In the genomic region with DNA sequence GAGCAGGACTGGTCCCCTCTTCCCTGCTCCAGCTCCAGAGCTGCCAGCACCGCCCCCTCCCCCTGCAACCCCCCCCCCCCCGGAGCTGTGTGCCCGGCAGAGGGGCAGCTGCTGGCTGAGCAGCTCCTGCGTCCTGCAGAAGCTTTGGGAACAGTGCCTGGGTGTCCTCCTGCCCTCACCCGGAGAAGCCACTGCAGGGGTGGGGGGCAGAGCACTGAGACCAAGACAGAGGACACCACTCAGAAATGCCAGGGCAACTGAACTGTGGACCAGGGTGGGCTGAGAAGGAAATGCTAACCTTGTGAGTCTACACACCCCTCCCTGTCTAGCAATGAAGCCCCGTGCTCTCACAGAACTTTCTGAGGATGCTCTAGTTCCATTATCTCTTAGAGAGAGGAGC, we compare ENCODE assay signal across 24 mouse cellular contexts. TPM values are rescaled to one million over a fixed set of nuclear protein-coding genes. Genes with fewer than 3 reads are reported as not detected.
DNase-seq lines count a peak whose midpoint lies in the region; ATAC-seq and TF ChIP-seq lines count a peak whose summit lies in the region.
"Had no signal": no experiment of that assay in that cellular context is flagged by ENCODE, and none has a peak within 500 bp of the region (broad histone marks: within the 10 kb centered on the region; RNA-seq: fewer than 3 reads in every experiment).

TSS of gene Aym1 (plus strand) at position 109 of the 400 bp plus-strand sequence.

- H3K9me3 ChIP-seq in forebrain, embryonic 16.5 days (ENCODE audit: control insufficient read depth, low read length) = no peaks in the 10 kb centered on the region
- H3K9me3 ChIP-seq in forebrain, postnatal 0 days (ENCODE audit: low read length) = no peaks in the 10 kb centered on the region
- H3K9me3 ChIP-seq in midbrain, embryonic 15.5 days = no peaks in the 10 kb centered on the region
- no peaks in the 10 kb centered on the region for H3K9me3 ChIP-seq in midbrain, postnatal 0 days (ENCODE audit: low read length)
- no peaks in the 10 kb centered on the region for H3K9me3 ChIP-seq in stomach, embryonic 14.5 days (ENCODE audit: control insufficient read depth, low read depth, low read length)
- no peaks in the 10 kb centered on the region for H3K9me3 ChIP-seq in stomach, postnatal 0 days (ENCODE audit: control insufficient read depth, low read length)
- no peaks in the 10 kb centered on the region for H3K9me3 ChIP-seq in embryonic facial prominence, embryonic 13.5 days
- H3K9me3 ChIP-seq: forebrain, embryonic 13.5 days; heart, embryonic 10.5 days; hindbrain, embryonic 13.5 days; intestine, embryonic 15.5 days had no signal

- no peak for DNase-seq in forebrain, postnatal 0 days
- no peak for DNase-seq in midbrain, postnatal 0 days (ENCODE audit: low spot score)
- no peak for DNase-seq in stomach, postnatal 0 days (ENCODE audit: low spot score)
- DNase-seq in frontal cortex, adult 2 months (ENCODE audit: extremely low spot score in 1 of 2, low spot score in 1 of 2) = no peak
- DNase-seq: adrenal gland, adult 8-10 months; adrenal gland, postnatal 36 days; cerebellum, adult 2 months; gastrocnemius, adult 2 months; gastrocnemius, postnatal 36 days; heart, adult 11 months; heart, postnatal 10 days; heart, postnatal 4 days had no signal

- H3K27ac ChIP-seq in forebrain, embryonic 16.5 days (ENCODE audit: low read length) = no peak within 1 kb of the TSS
- no peak within 1 kb of the TSS for H3K27ac ChIP-seq in forebrain, postnatal 0 days (ENCODE audit: low read depth, low read length)
- no peak within 1 kb of the TSS for H3K27ac ChIP-seq in midbrain, embryonic 15.5 days
- H3K27ac ChIP-seq in midbrain, postnatal 0 days (ENCODE audit: low read depth, low read length) = no peak within 1 kb of the TSS
- H3K27ac ChIP-seq in stomach, embryonic 14.5 days (ENCODE audit: low read length) = no peak within 1 kb of the TSS
- H3K27ac ChIP-seq in stomach, postnatal 0 days (replicated peaks) = no peak within 1 kb of the TSS
- no peak within 1 kb of the TSS for H3K27ac ChIP-seq in embryonic facial prominence, embryonic 13.5 days
- H3K27ac ChIP-seq: forebrain, embryonic 13.5 days; heart, embryonic 10.5 days; hindbrain, embryonic 13.5 days; intestine, embryonic 15.5 days had no signal

- ATAC-seq in forebrain, embryonic 16.5 days = peak; percentile 19; the same call in 1 of the 2 replicates
- ATAC-seq in forebrain, postnatal 0 days = no peak; the same call in 1 of the 2 replicates
- ATAC-seq in midbrain, embryonic 15.5 days (replicated peaks) = 0 out of 2 replicates have a peak, but pooled peaks have one; percentile 37
- no peak for ATAC-seq in midbrain, postnatal 0 days (ENCODE audit: low FRiP score)
- peak; percentile 38; the same call in 1 of the 2 replicates for ATAC-seq in stomach, embryonic 14.5 days (ENCODE audit: insufficient number of reproducible peaks, insufficient read depth, low FRiP score, low read depth)
- no peak for ATAC-seq in stomach, postnatal 0 days (ENCODE audit: low FRiP score, low TSS enrichment)
- ATAC-seq in embryonic facial prominence, embryonic 13.5 days (ENCODE audit: insufficient number of reproducible peaks, insufficient read depth, low FRiP score, low TSS enrichment, low read depth) = no peak
- ATAC-seq: forebrain, embryonic 13.5 days; intestine, embryonic 15.5 days had no signal

- no peaks in the 10 kb centered on the region for H3K36me3 ChIP-seq in forebrain, embryonic 16.5 days (ENCODE audit: control insufficient read depth, insufficient read depth)
- H3K36me3 ChIP-seq in forebrain, postnatal 0 days (ENCODE audit: insufficient read depth) = no peaks in the 10 kb centered on the region
- H3K36me3 ChIP-seq in midbrain, embryonic 15.5 days (replicated peaks) = no peaks in the 10 kb centered on the region
- no peaks in the 10 kb centered on the region for H3K36me3 ChIP-seq in midbrain, postnatal 0 days (ENCODE audit: insufficient read depth, low read length)
- H3K36me3 ChIP-seq in stomach, embryonic 14.5 days (ENCODE audit: control insufficient read depth, insufficient read depth, low read length) = no peaks in the 10 kb centered on the region
- H3K36me3 ChIP-seq in stomach, postnatal 0 days (ENCODE audit: control insufficient read depth, insufficient read depth, low read length) = no peaks in the 10 kb centered on the region
- H3K36me3 ChIP-seq in embryonic facial prominence, embryonic 13.5 days = no peaks in the 10 kb centered on the region
- H3K36me3 ChIP-seq: G1E; heart, embryonic 10.5 days; hindbrain, embryonic 13.5 days; intestine, embryonic 15.5 days had no signal

- H3K9ac ChIP-seq in forebrain, embryonic 16.5 days (replicated peaks; ENCODE audit: low read depth, low read length) = no peak within 1 kb of the TSS
- no peak within 1 kb of the TSS for H3K9ac ChIP-seq in forebrain, postnatal 0 days
- H3K9ac ChIP-seq in midbrain, embryonic 15.5 days = no peak within 1 kb of the TSS
- no peak within 1 kb of the TSS for H3K9ac ChIP-seq in midbrain, postnatal 0 days (replicated peaks; ENCODE audit: low read length, poor library complexity, severe bottlenecking)
- H3K9ac ChIP-seq in stomach, embryonic 14.5 days (replicated peaks; ENCODE audit: low read depth, low read length) = no peak within 1 kb of the TSS
- no peak within 1 kb of the TSS for H3K9ac ChIP-seq in stomach, postnatal 0 days (ENCODE audit: low read length)
- H3K9ac ChIP-seq in embryonic facial prominence, embryonic 13.5 days = 0 out of 2 replicates have a peak within 1 kb of the TSS, but pooled peaks have one; percentile 40
- H3K9ac ChIP-seq: forebrain, embryonic 13.5 days; hindbrain, embryonic 13.5 days; intestine, embryonic 15.5 days had no signal

- no peak within 1 kb of the TSS for H3K4me2 ChIP-seq in forebrain, embryonic 16.5 days (ENCODE audit: low read length)
- no peak within 1 kb of the TSS for H3K4me2 ChIP-seq in forebrain, postnatal 0 days (ENCODE audit: low read depth)
- H3K4me2 ChIP-seq in midbrain, embryonic 15.5 days = no peak within 1 kb of the TSS
- H3K4me2 ChIP-seq in midbrain, postnatal 0 days (ENCODE audit: low read depth, low read length, poor library complexity, severe bottlenecking) = no peak within 1 kb of the TSS
- no peak within 1 kb of the TSS for H3K4me2 ChIP-seq in stomach, embryonic 14.5 days (replicated peaks; ENCODE audit: low read depth, low read length)
- H3K4me2 ChIP-seq in stomach, postnatal 0 days (replicated peaks; ENCODE audit: low read depth) = no peak within 1 kb of the TSS
- H3K4me2 ChIP-seq in embryonic facial prominence, embryonic 13.5 days = no peak within 1 kb of the TSS
- H3K4me2 ChIP-seq: forebrain, embryonic 13.5 days; hindbrain, embryonic 13.5 days had no signal

- TF ChIP-seq EP300 in stomach, postnatal 0 days (optimal IDR thresholded peaks at IDR 0.05) = no peak

- 10% methylated on average over 3 of the region's 6 CpGs for WGBS in forebrain, embryonic 16.5 days
- WGBS in forebrain, postnatal 0 days = 39% methylated on average over 3 of the region's 6 CpGs
- 31% methylated on average over 3 of the region's 6 CpGs for WGBS in midbrain, embryonic 15.5 days
- 19% methylated on average over 3 of the region's 6 CpGs for WGBS in midbrain, postnatal 0 days
- 35% methylated on average over 4 of the region's 6 CpGs for WGBS in stomach, embryonic 14.5 days
- WGBS in stomach, postnatal 0 days = 37% methylated on average over 5 of the region's 6 CpGs
- WGBS in embryonic facial prominence, embryonic 13.5 days = 20% methylated on average over 5 of the region's 6 CpGs

- H3K27me3 ChIP-seq in forebrain, embryonic 16.5 days (replicated peaks; ENCODE audit: control insufficient read depth, insufficient read depth, low read length) = no peaks in the 10 kb centered on the region
- no peaks in the 10 kb centered on the region for H3K27me3 ChIP-seq in forebrain, postnatal 0 days (ENCODE audit: insufficient read depth, low read length)
- peaks cover 14% of the 10 kb centered on the region for H3K27me3 ChIP-seq in midbrain, embryonic 15.5 days (replicated peaks)
- 0 out of 2 replicates have a peak, but pooled peaks cover 6% of the 10 kb centered on the region for H3K27me3 ChIP-seq in midbrain, postnatal 0 days (ENCODE audit: insufficient read depth, low read length)
- H3K27me3 ChIP-seq in stomach, embryonic 14.5 days (ENCODE audit: control insufficient read depth, insufficient read depth, low read length) = no peaks in the 10 kb centered on the region
- H3K27me3 ChIP-seq in stomach, postnatal 0 days (ENCODE audit: control insufficient read depth, insufficient read depth, low read length) = no peaks in the 10 kb centered on the region
- H3K27me3 ChIP-seq in embryonic facial prominence, embryonic 13.5 days = peaks cover 27% of the 10 kb centered on the region
- H3K27me3 ChIP-seq: forebrain, embryonic 13.5 days had no signal

- peaks cover 18% of the 10 kb centered on the region for H3K4me1 ChIP-seq in forebrain, embryonic 16.5 days (replicated peaks; ENCODE audit: control insufficient read depth, insufficient read depth, low read length)
- H3K4me1 ChIP-seq in forebrain, postnatal 0 days (ENCODE audit: insufficient read depth) = peaks cover 7% of the 10 kb centered on the region
- H3K4me1 ChIP-seq in midbrain, embryonic 15.5 days = peaks cover 21% of the 10 kb centered on the region
- H3K4me1 ChIP-seq in midbrain, postnatal 0 days (ENCODE audit: insufficient read depth, low read length) = no peaks in the 10 kb centered on the region
- 0 out of 2 replicates have a peak, but pooled peaks cover 4% of the 10 kb centered on the region for H3K4me1 ChIP-seq in stomach, embryonic 14.5 days (ENCODE audit: control insufficient read depth, insufficient read depth, low read length)
- no peaks in the 10 kb centered on the region for H3K4me1 ChIP-seq in stomach, postnatal 0 days (replicated peaks; ENCODE audit: control insufficient read depth, insufficient read depth)
- peaks cover 24% of the 10 kb centered on the region for H3K4me1 ChIP-seq in embryonic facial prominence, embryonic 13.5 days

- no peak for TF ChIP-seq CTCF in forebrain, postnatal 0 days (IDR thresholded peaks at IDR 0.05; ENCODE audit: low read depth)
- no peak for TF ChIP-seq CTCF in midbrain, postnatal 0 days (IDR thresholded peaks at IDR 0.05)
- TF ChIP-seq CTCF in stomach, postnatal 0 days (IDR thresholded peaks at IDR 0.05; ENCODE audit: low read depth) = no peak

- H3K4me3 ChIP-seq in forebrain, embryonic 16.5 days (replicated peaks; ENCODE audit: low read length) = no peak within 1 kb of the TSS
- H3K4me3 ChIP-seq in forebrain, postnatal 0 days (ENCODE audit: low read depth, low read length) = no peak within 1 kb of the TSS
- no peak within 1 kb of the TSS for H3K4me3 ChIP-seq in midbrain, embryonic 15.5 days
- no peak within 1 kb of the TSS for H3K4me3 ChIP-seq in midbrain, postnatal 0 days (ENCODE audit: low read depth, low read length)
- no peak within 1 kb of the TSS for H3K4me3 ChIP-seq in stomach, embryonic 14.5 days (ENCODE audit: low read depth, low read length)
- no peak within 1 kb of the TSS for H3K4me3 ChIP-seq in stomach, postnatal 0 days (ENCODE audit: low read depth, low read length)
- no peak within 1 kb of the TSS for H3K4me3 ChIP-seq in embryonic facial prominence, embryonic 13.5 days
- H3K4me3 ChIP-seq: forebrain, embryonic 13.5 days; gastrocnemius, adult 2 months; heart, embryonic 10.5 days; hindbrain, embryonic 13.5 days; intestine, embryonic 15.5 days had no signal

RNA-seq across cellular contexts. Expression of gene Aym1, which starts in this region (rescaled TPM):
- not detected in 2 replicates for polyA plus RNA-seq in forebrain, embryonic 16.5 days (2015; fragmentation: Nextera tagmentation; extraction: Ambion mirVana)
- total RNA-seq in forebrain, postnatal 0 days (2014; rRNA removed) = not detected in 2 replicates
- polyA plus RNA-seq in forebrain, postnatal 0 days (2015; fragmentation: Nextera tagmentation; extraction: Ambion mirVana) = not detected in 2 replicates
- not detected in 2 replicates for polyA plus RNA-seq in midbrain, embryonic 15.5 days (2015; fragmentation: Nextera tagmentation; extraction: Ambion mirVana)
- total RNA-seq in midbrain, postnatal 0 days (2014; rRNA removed) = not detected in 2 replicates
- not detected in 2 replicates for polyA plus RNA-seq in midbrain, postnatal 0 days (2015; fragmentation: Nextera tagmentation; extraction: Ambion mirVana)
- not detected in 2 replicates for polyA plus RNA-seq in stomach, embryonic 14.5 days (2014; fragmentation: Nextera tagmentation; extraction: Ambion mirVana)
- polyA plus RNA-seq in stomach, postnatal 0 days (2015; fragmentation: Nextera tagmentation; extraction: Ambion mirVana) = not detected in 2 replicates
- polyA plus RNA-seq in embryonic facial prominence, embryonic 13.5 days (2015; fragmentation: Nextera tagmentation; extraction: Ambion mirVana) = not detected in 2 replicates
- polyA plus RNA-seq in frontal cortex, adult 2 months (2012; rRNA removed) = not detected in 2 replicates
- total RNA-seq: adrenal gland, adult 8-10 months; adrenal gland, postnatal 36 days; CH12.LX; G1E; gastrocnemius, adult 2 months; gastrocnemius, postnatal 36 days; heart, postnatal 10 days; heart, postnatal 4 days had no signal
- polyA plus RNA-seq: cerebellum, adult 2 months; embryonic facial prominence, embryonic 11.5 days; forebrain, embryonic 13.5 days; G1E; heart, embryonic 10.5 days; heart, embryonic 14.5 days; hindbrain, embryonic 13.5 days; intestine, embryonic 15.5 days had no signal

Comparison
In these comparisons a context has a peak if more than half of its experiments do, and no peak if none do; other contexts are left out.
1. Peak in ATAC-seq in forebrain, embryonic 16.5 days; RNA of the gene not detected or under 1 TPM.
2. Peak in ATAC-seq in midbrain, embryonic 15.5 days; RNA of the gene not detected or under 1 TPM.
3. Peak in ATAC-seq in stomach, embryonic 14.5 days; RNA of the gene not detected or under 1 TPM.